Mouse (Mus musculus) embryonic facial prominence, embryonic 15.5 days (tissue): ENCODE measurements around the gene Bora. TPM values are rescaled to one million over a fixed set of nuclear protein-coding genes. Genes with fewer than 3 reads are reported as not detected.

ENCODE experiments used
- ATAC-seq: fragments of 200-750 bp; cut with Nextera tagmentation; 2 replicates; pipeline ENCODE4 v1.8.0; 2017; ENCODE audit warnings: low read depth, moderate TSS enrichment; ENCODE audit not compliant: insufficient number of reproducible peaks, low FRiP score, low TSS enrichment
- H3K27ac ChIP-seq: fragments of 300-500 bp; sonication (generic); replicated peaks from 2 replicates; pipeline ENCODE4 v1.5.1; 2015; ENCODE audit warnings: mild to moderate bottlenecking, inconsistent platforms
- H3K27me3 ChIP-seq: fragments of 300-500 bp; sonication (generic); 2 replicates; pipeline ENCODE4 v1.6.1; 2015; ENCODE audit warnings: inconsistent platforms
- H3K36me3 ChIP-seq: fragments of 300-500 bp; sonication (generic); 2 replicates; pipeline ENCODE4 v1.6.1; 2015; ENCODE audit warnings: mild to moderate bottlenecking, inconsistent platforms
- H3K4me1 ChIP-seq: fragments of 300-500 bp; sonication (generic); 2 replicates; pipeline ENCODE4 v1.6.1; 2015; ENCODE audit warnings: inconsistent platforms
- H3K4me2 ChIP-seq: fragments of 300-500 bp; sonication (generic); replicated peaks from 2 replicates; pipeline ENCODE4 v1.6.1; 2015; ENCODE audit warnings: mild to moderate bottlenecking, inconsistent platforms
- H3K4me3 ChIP-seq: fragments of 300-500 bp; sonication (generic); replicated peaks from 2 replicates; pipeline ENCODE4 v1.5.1; 2015; ENCODE audit warnings: mild to moderate bottlenecking, inconsistent platforms
- H3K9ac ChIP-seq: fragments of 300-500 bp; sonication (generic); 2 replicates; pipeline ENCODE4 v1.6.1; 2015; ENCODE audit warnings: inconsistent platforms
- H3K9me3 ChIP-seq: fragments of 300-500 bp; sonication (generic); replicated peaks from 2 replicates; pipeline ENCODE4 v1.6.1; 2016; ENCODE audit warnings: inconsistent platforms
- WGBS: fragments of 180-500 bp; shearing (Covaris S2); methylation state at CpG from one replicate; pipeline ENCODE4 v1.1.7; 2015; 5-methylcytosine and 5-hydroxymethylcytosine counted together
- polyA plus RNA-seq: library from polyadenylated mRNA; unstranded; fragments of >200 nt; fragmentation: Nextera tagmentation; extraction: Ambion mirVana; gene quantifications from 2 replicates; pipeline ENCODE4 v1.2.1, GENCODE M21; 2015

Bora gene
- polyA plus RNA-seq, 1 experiment from 2014 or later = 48.5 TPM

- Histone ChIP-seq H3K9me3 (no peaks in the 10 kb centered on the region), H3K36me3 (peaks cover 9% of the 10 kb centered on the region; the same call in 1 of the 2 replicates), H3K27me3 (no peaks in the 10 kb centered on the region), H3K27ac (no peak overlapping the region), H3K9ac (no peak overlapping the region), H3K4me2 (no peak overlapping the region), H3K4me1 (no peaks in the 10 kb centered on the region), H3K4me3 (no peak overlapping the region)
- WGBS = 87% methylated on average over 11 of the region's 11 CpGs
- ATAC-seq = no peak
These were observed 75.7 kb downstream of the Bora start for GRCm38 (mm10) chr14:99121584-99122339.

GRCm38 (mm10) chr14:99124076-99124475, 78.1 kb downstream of the Bora start:
- WGBS = 76% methylated on average over 4 of the region's 4 CpGs
- H3K36me3 ChIP-seq = 0 out of 2 replicates have a peak, but pooled peaks cover 4% of the 10 kb centered on the region

More at GRCm38 (mm10) chr14:99124076-99124475, 78.1 kb downstream of the Bora start:
- Histone ChIP-seq H3K4me3 (no peak overlapping the region), H3K9ac (no peak overlapping the region), H3K9me3 (no peaks in the 10 kb centered on the region), H3K4me2 (no peak overlapping the region), H3K27me3 (no peaks in the 10 kb centered on the region), H3K4me1 (no peaks in the 10 kb centered on the region), H3K27ac (no peak overlapping the region)
- ATAC-seq = no peak

Other genes starting within 250 kb of the Bora start
- 1.6 and 2.4 TPM in 2 replicates for gene Rpl36a-ps1, start 51.9 kb upstream of the Bora start, polyA plus RNA-seq
- gene Mzt1, start 88 bp upstream of the Bora start, polyA plus RNA-seq = 64.3 and 69.2 TPM in 2 replicates
- 19.2 and 19.9 TPM in 2 replicates for gene Pibf1, start 53.2 kb downstream of the Bora start, polyA plus RNA-seq
- 25.5 and 27.6 TPM in 2 replicates for gene Dis3, start 53.5 kb downstream of the Bora start, polyA plus RNA-seq